ENCODE assay signal across 10 mouse cellular contexts in genomic region chr1:39636660-39637059, GRCm38 (mm10). TPM values are rescaled to one million over a fixed set of nuclear protein-coding genes. Genes with fewer than 3 reads are reported as not detected.
DNase-seq lines count a peak whose midpoint lies in the region; ATAC-seq and TF ChIP-seq lines count a peak whose summit lies in the region.
"Had no signal": no experiment of that assay in that cellular context is flagged by ENCODE, and none has a peak within 500 bp of the region (broad histone marks: within the 10 kb centered on the region; RNA-seq: fewer than 3 reads in every experiment).

No protein-coding gene starts in this region.

- no peaks in the 10 kb centered on the region for H3K36me3 ChIP-seq in lung, postnatal 0 days (ENCODE audit: insufficient read depth, low read length)
- H3K36me3 ChIP-seq in stomach, postnatal 0 days (ENCODE audit: control insufficient read depth, insufficient read depth, low read length), result no peaks in the 10 kb centered on the region
- H3K36me3 ChIP-seq: embryonic facial prominence, embryonic 15.5 days had no signal

- H3K27me3 ChIP-seq in lung, postnatal 0 days (replicated peaks; ENCODE audit: insufficient read depth, low read length), result no peaks in the 10 kb centered on the region
- no peaks in the 10 kb centered on the region for H3K27me3 ChIP-seq in stomach, postnatal 0 days (ENCODE audit: control insufficient read depth, insufficient read depth, low read length)
- H3K27me3 ChIP-seq: embryonic facial prominence, embryonic 15.5 days had no signal

- H3K4me2 ChIP-seq in lung, postnatal 0 days (replicated peaks; ENCODE audit: low read depth, low read length), result no peak overlapping the region
- no peak overlapping the region for H3K4me2 ChIP-seq in stomach, postnatal 0 days (replicated peaks; ENCODE audit: low read depth)
- H3K4me2 ChIP-seq: embryonic facial prominence, embryonic 15.5 days had no signal

- no peaks in the 10 kb centered on the region for H3K9me3 ChIP-seq in lung, postnatal 0 days (ENCODE audit: low read length)
- H3K9me3 ChIP-seq in stomach, postnatal 0 days (ENCODE audit: control insufficient read depth, low read length), result no peaks in the 10 kb centered on the region

- no peak overlapping the region for H3K9ac ChIP-seq in lung, postnatal 0 days (replicated peaks; ENCODE audit: low read depth)
- no peak overlapping the region for H3K9ac ChIP-seq in stomach, postnatal 0 days (ENCODE audit: low read length)
- H3K9ac ChIP-seq: embryonic facial prominence, embryonic 15.5 days had no signal

- TF ChIP-seq CTCF in lung, adult 2 months (IDR thresholded peaks at IDR 0.05; ENCODE audit: insufficient read depth, low read length), result no peak
- TF ChIP-seq CTCF in lung, postnatal 0 days (IDR thresholded peaks at IDR 0.05), result no peak
- TF ChIP-seq CTCF in stomach, postnatal 0 days (IDR thresholded peaks at IDR 0.05; ENCODE audit: low read depth), result no peak

- ATAC-seq in lung, postnatal 0 days, result peak; percentile 78
- ATAC-seq in stomach, postnatal 0 days (ENCODE audit: low FRiP score, low TSS enrichment), result peak; percentile 74; the same call in 1 of the 2 replicates

- DNase-seq in adrenal gland, postnatal 14 days, result peak; percentile 18
- DNase-seq in adrenal gland, postnatal 4 days (ENCODE audit: low spot score in 2 of 2), result no peak
- peak; percentile 6 to 23 for DNase-seq in lung, adult 18-20 months
- DNase-seq in lung, adult 2 months, result no peak
- peak; percentile 51 for DNase-seq in lung, postnatal 0 days (ENCODE audit: low spot score)
- DNase-seq in stomach, postnatal 0 days (ENCODE audit: low spot score), result peak; percentile 59
- no peak for DNase-seq in adrenal gland, postnatal 25 days
- no peak for DNase-seq in spleen, postnatal 10 days (ENCODE audit: low spot score in 2 of 2)

- TF ChIP-seq POLR2A in lung, adult 2 months (IDR thresholded peaks at IDR 0.05; ENCODE audit: borderline replicate concordance, extremely low read depth, low read depth, low read length), result no peak

- TF ChIP-seq EP300 in lung, postnatal 0 days (IDR thresholded peaks at IDR 0.05), result no peak
- TF ChIP-seq EP300 in stomach, postnatal 0 days (optimal IDR thresholded peaks at IDR 0.05), result no peak

- H3K4me3 ChIP-seq in lung, adult 2 months (replicated peaks; ENCODE audit: extremely low read depth, low read depth, low read length), result no peak overlapping the region
- H3K4me3 ChIP-seq in lung, postnatal 0 days (ENCODE audit: low read depth, low read length), result no peak overlapping the region
- H3K4me3 ChIP-seq in stomach, postnatal 0 days (ENCODE audit: low read depth, low read length), result no peak overlapping the region
- H3K4me3 ChIP-seq: embryonic facial prominence, embryonic 15.5 days had no signal

- H3K4me1 ChIP-seq in lung, adult 2 months (ENCODE audit: control insufficient read depth, insufficient read depth, low read length), result no peaks in the 10 kb centered on the region
- H3K4me1 ChIP-seq in lung, postnatal 0 days (ENCODE audit: insufficient read depth, low read depth, low read length), result no peaks in the 10 kb centered on the region
- no peaks in the 10 kb centered on the region for H3K4me1 ChIP-seq in stomach, postnatal 0 days (replicated peaks; ENCODE audit: control insufficient read depth, insufficient read depth)

- no peak overlapping the region for H3K27ac ChIP-seq in lung, postnatal 0 days (ENCODE audit: low read length)
- no peak overlapping the region for H3K27ac ChIP-seq in stomach, postnatal 0 days (replicated peaks)
- H3K27ac ChIP-seq: embryonic facial prominence, embryonic 15.5 days had no signal

- 3% methylated on average over 5 of the region's 5 CpGs for WGBS in lung, adult 2 months
- 4% methylated on average over 5 of the region's 5 CpGs for WGBS in lung, postnatal 0 days
- WGBS in stomach, postnatal 0 days, result 6% methylated on average over 5 of the region's 5 CpGs

RNA-seq across cellular contexts. Expression of gene Creg2, which starts 14.6 kb away (rescaled TPM):
- 0.04 and 0.86 TPM in 2 replicates for total RNA-seq in adrenal gland, postnatal 14 days (2021)
- total RNA-seq in adrenal gland, postnatal 4 days (2021), result under 1 TPM; 0.56 to 0.98 TPM
- 0.07 and 0.14 TPM in 2 replicates for polyA plus RNA-seq in lung, adult 2 months (2012; rRNA removed)
- 0.10 and 0.11 TPM in 2 replicates for polyA plus RNA-seq in lung, postnatal 0 days (2015; fragmentation: Nextera tagmentation; extraction: Ambion mirVana)
- 0.22 and 0.30 TPM in 2 replicates for polyA plus RNA-seq in stomach, postnatal 0 days (2015; fragmentation: Nextera tagmentation; extraction: Ambion mirVana)
- 0.14 and 0.18 TPM in 2 replicates for total RNA-seq in adrenal gland, postnatal 25 days (2021)
- total RNA-seq: liver, adult 2 months had no signal
- polyA plus RNA-seq: liver, adult 2 months had no signal

RNA-seq across cellular contexts. Expression of gene Rnf149, which starts 59.5 kb away (rescaled TPM):
- 38.4 and 40.1 TPM in 2 replicates for total RNA-seq in adrenal gland, postnatal 14 days (2021)
- 10 to 100 TPM; 49.6 to 57.4 TPM for total RNA-seq in adrenal gland, postnatal 4 days (2021)
- polyA plus RNA-seq in lung, adult 2 months (2012; rRNA removed), result 17.3 and 18.2 TPM in 2 replicates
- polyA plus RNA-seq in lung, postnatal 0 days (2015; fragmentation: Nextera tagmentation; extraction: Ambion mirVana), result 25.1 and 31.0 TPM in 2 replicates
- polyA plus RNA-seq in stomach, postnatal 0 days (2015; fragmentation: Nextera tagmentation; extraction: Ambion mirVana), result 30.2 and 33.5 TPM in 2 replicates
- total RNA-seq in adrenal gland, postnatal 25 days (2021), result 38.9 and 55.6 TPM in 2 replicates

Comparison
In these comparisons a context has a peak if more than half of its experiments do, and no peak if none do; other contexts are left out.
1. DNase-seq: peak in adrenal gland, postnatal 14 days (single experiment), lung, adult 18-20 months (2 of 2), lung, postnatal 0 days (single experiment) and stomach, postnatal 0 days (single experiment); none in adrenal gland, postnatal 4 days (0 of 2), lung, adult 2 months (single experiment), adrenal gland, postnatal 25 days (single experiment) and spleen, postnatal 10 days (0 of 2).